Mouse (Mus musculus): ENCODE measurements around the gene Lpcat4. TPM values are rescaled to one million over a fixed set of nuclear protein-coding genes. Genes with fewer than 3 reads are reported as not detected.
"Not testable (repeated sequence)": the region's sequence is repeated elsewhere in the genome, so short reads cannot be mapped to it uniquely, and the experiment has no call there.

Lpcat4 gene
- polyA plus RNA-seq, 1 experiment from 2014 or later = 27.4 TPM

DNA sequence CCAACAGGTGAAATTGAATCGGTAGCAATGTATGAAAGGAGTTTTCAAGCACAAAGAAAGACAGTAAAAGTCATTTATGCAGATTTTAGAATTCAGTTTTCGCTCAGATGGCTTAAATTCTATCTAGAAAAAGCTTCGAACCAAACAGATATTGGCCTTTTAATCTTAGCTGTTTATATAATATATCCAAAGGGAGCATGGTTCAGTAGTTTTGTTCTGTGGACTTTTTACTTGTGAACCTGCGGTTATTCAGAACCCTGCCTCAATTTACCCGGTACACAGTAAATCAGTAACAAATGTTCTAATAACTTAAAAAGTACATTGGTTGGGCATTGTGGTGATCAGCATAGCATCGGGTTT, 45.7 kb downstream of the Lpcat4 start:
- no peak for ATAC-seq (ENCODE audit: low FRiP score, low read depth)

DNA sequence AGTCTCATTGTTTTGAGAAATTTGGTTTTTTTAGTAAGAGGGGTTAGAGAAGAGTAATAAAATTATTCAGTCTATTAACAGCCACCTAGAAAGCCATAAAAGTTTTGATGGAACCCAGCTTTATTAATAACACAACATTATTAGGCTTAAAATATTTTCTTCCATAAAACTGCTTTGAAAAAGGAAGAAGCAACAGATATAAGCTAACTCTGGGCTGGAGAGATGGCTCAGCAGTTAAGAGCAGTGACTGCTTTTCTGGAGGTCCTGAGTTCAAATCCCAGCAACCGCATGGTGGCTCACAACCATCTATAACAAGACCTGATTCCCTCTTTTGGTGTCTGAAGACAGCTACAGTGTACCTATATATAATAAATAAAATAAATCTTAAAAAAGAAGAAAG, 46.8 kb downstream of the Lpcat4 start:
- 95% methylated on average over 1 of the region's 1 CpGs for WGBS
- not testable (repeated sequence) for H3K4me2 ChIP-seq; H3K9ac ChIP-seq; H3K27ac ChIP-seq (replicated peaks); H3K9me3 ChIP-seq; ATAC-seq (ENCODE audit: low FRiP score, low read depth); H3K27me3 ChIP-seq; H3K36me3 ChIP-seq; H3K4me3 ChIP-seq
- peaks cover 13% of the 10 kb centered on the region for H3K4me1 ChIP-seq (replicated peaks)

More for the DNA sequence above, 45.7 kb downstream of the Lpcat4 start:
- H3K9ac ChIP-seq = no peak overlapping the region
- H3K4me3 ChIP-seq = peak overlapping the region; percentile 38
- no peaks in the 10 kb centered on the region for H3K9me3 ChIP-seq
- no peaks in the 10 kb centered on the region for H3K27me3 ChIP-seq
- H3K4me1 ChIP-seq (replicated peaks) = peaks cover 13% of the 10 kb centered on the region
- no peaks in the 10 kb centered on the region for H3K36me3 ChIP-seq
- peak overlapping the region; percentile 73 for H3K4me2 ChIP-seq
- no peak overlapping the region for H3K27ac ChIP-seq (replicated peaks)
- 62% methylated on average over 6 of the region's 6 CpGs for WGBS

DNA sequence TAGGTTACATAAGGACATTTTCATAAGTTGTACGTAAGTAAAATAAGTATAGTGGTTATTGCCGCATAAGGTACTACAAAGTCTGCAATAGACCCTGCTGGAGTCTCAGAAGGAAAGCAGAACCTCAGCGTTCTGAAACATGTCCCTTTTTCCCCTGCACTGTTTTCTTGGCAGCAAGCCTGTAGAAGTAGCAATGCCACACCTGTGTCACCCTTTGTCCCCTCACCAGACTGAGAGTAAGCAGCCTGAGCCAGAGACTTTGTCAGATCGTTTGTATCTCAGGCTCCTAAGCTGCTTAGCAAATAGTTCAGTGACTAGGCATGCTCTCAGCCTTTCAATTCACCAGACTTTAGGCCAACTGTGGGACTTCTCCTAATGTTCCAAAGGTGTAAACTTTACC, 47.8 kb downstream of the Lpcat4 start:
- Histone ChIP-seq H3K9ac (no peak overlapping the region), H3K27me3 (no peaks in the 10 kb centered on the region), H3K9me3 (no peaks in the 10 kb centered on the region), H3K4me1 (replicated peaks) (peaks cover 13% of the 10 kb centered on the region), H3K27ac (replicated peaks) (no peak overlapping the region), H3K36me3 (no peaks in the 10 kb centered on the region), H3K4me3 (no peak overlapping the region), H3K4me2 (no peak overlapping the region)
- WGBS = 75% methylated on average over 4 of the region's 4 CpGs
- ATAC-seq (ENCODE audit: low FRiP score, low read depth) = no peak

DNA sequence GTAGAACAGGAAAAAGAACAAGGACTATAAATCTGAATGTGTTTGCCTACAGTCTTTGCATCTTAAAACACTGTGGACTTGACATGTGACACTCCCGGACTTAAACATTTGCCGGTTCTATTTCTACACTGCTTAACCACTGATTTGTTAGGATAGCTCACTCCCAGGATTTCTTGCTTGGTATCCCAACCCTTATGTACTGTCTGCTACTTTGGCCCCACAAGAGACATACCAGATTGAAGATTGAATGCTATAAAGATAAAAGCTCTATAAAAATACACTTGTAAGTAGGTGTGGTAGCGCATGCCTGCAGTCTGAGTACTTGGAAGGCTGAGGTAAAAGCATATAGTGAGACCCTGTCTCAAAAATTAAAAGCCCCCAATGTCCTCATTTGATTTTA, 50.2 kb downstream of the Lpcat4 start:
- 96% methylated on average over 3 of the region's 3 CpGs for WGBS
- no peaks in the 10 kb centered on the region for H3K27me3 ChIP-seq
- no peaks in the 10 kb centered on the region for H3K9me3 ChIP-seq
- no peak for ATAC-seq (ENCODE audit: low FRiP score, low read depth)
- H3K36me3 ChIP-seq = no peaks in the 10 kb centered on the region
- H3K4me3 ChIP-seq = no peak overlapping the region
- H3K27ac ChIP-seq (replicated peaks) = no peak overlapping the region
- no peak overlapping the region for H3K4me2 ChIP-seq
- H3K4me1 ChIP-seq (replicated peaks) = peaks cover 7% of the 10 kb centered on the region
- no peak overlapping the region for H3K9ac ChIP-seq

DNA sequence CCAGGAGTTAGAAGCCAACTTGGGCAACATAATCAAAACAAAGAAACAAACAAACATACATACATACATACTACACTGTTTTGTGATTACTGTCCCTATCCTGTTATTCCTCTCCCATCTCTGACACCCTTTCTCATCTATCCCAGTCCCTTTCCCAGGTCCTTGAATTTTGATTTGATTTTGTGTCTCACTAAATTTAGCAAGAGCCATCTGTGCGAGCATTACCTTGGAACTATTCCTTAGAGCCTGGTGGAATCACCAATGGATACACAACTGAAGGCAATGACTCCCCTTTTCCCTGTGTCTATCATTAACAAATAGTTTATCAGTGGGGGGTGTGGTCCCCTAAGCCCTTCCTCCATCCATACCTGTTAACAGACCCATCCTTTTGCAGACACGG, 53.6 kb downstream of the Lpcat4 start:
- no peak overlapping the region for H3K9ac ChIP-seq
- no peak overlapping the region for H3K27ac ChIP-seq (replicated peaks)
- H3K4me3 ChIP-seq = no peak overlapping the region
- H3K27me3 ChIP-seq = no peaks in the 10 kb centered on the region
- ATAC-seq (ENCODE audit: low FRiP score, low read depth) = no peak
- no peak overlapping the region for H3K4me2 ChIP-seq
- no peaks in the 10 kb centered on the region for H3K9me3 ChIP-seq
- no peaks in the 10 kb centered on the region for H3K36me3 ChIP-seq
- 93% methylated on average over 2 of the region's 2 CpGs for WGBS
- no peaks in the 10 kb centered on the region for H3K4me1 ChIP-seq (replicated peaks)

DNA sequence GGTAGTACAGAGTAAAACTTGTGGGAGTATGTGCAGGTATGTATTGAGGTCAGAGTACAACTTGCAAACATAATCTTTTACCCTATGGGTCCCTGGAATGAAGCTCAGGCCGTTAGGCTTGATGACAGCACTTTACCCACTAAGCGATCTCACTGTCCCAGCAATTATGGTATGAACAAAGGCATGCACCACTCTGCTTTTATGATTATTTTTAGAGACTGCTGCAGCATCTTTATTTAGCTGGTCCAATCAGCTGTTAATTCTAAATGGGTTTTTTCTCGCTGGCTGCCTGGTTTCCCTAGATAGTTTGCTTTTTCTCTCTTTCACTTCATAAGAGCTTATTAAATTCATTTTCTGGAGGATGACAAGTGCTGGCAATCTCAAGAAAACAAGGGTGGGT, 56.9 kb downstream of the Lpcat4 start:
- Histone ChIP-seq H3K36me3 (no peaks in the 10 kb centered on the region), H3K27ac (replicated peaks) (peak overlapping the region; percentile 20; the same call in 1 of the 2 replicates), H3K9ac (no peak overlapping the region), H3K4me3 (no peak overlapping the region), H3K4me1 (replicated peaks) (no peaks in the 10 kb centered on the region), H3K4me2 (no peak overlapping the region), H3K9me3 (no peaks in the 10 kb centered on the region), H3K27me3 (no peaks in the 10 kb centered on the region)
- WGBS = 68% methylated on average over 3 of the region's 3 CpGs
- no peak for ATAC-seq (ENCODE audit: low FRiP score, low read depth)

Other genes with a start within 250 kb of the Lpcat4 start
- gene Olfr1309, start 249.2 kb upstream of the Lpcat4 start, polyA plus RNA-seq (2015; fragmentation: Nextera tagmentation; extraction: Ambion mirVana) = not detected in 2 replicates
- gene Olfr1310, start 226.8 kb upstream of the Lpcat4 start, polyA plus RNA-seq (2015; fragmentation: Nextera tagmentation; extraction: Ambion mirVana) = not detected in 2 replicates
- gene Olfr1311, start 215.1 kb upstream of the Lpcat4 start, polyA plus RNA-seq (2015; fragmentation: Nextera tagmentation; extraction: Ambion mirVana) = not detected in 2 replicates
- not detected in 2 replicates for gene Olfr1312, start 189.2 kb upstream of the Lpcat4 start, polyA plus RNA-seq (2015; fragmentation: Nextera tagmentation; extraction: Ambion mirVana)
- gene Olfr1313, start 161.6 kb upstream of the Lpcat4 start, polyA plus RNA-seq (2015; fragmentation: Nextera tagmentation; extraction: Ambion mirVana) = not detected in 2 replicates
- gene Olfr1314, start 142.7 kb upstream of the Lpcat4 start, polyA plus RNA-seq (2015; fragmentation: Nextera tagmentation; extraction: Ambion mirVana) = 0.05 TPM in 1 of 2 replicates, not detected in the other
- gene Olfr1315-ps1, start 124.0 kb upstream of the Lpcat4 start, polyA plus RNA-seq (2015; fragmentation: Nextera tagmentation; extraction: Ambion mirVana) = not detected in 2 replicates
- not detected in 2 replicates for gene Olfr1316, start 104.5 kb upstream of the Lpcat4 start, polyA plus RNA-seq (2015; fragmentation: Nextera tagmentation; extraction: Ambion mirVana)
- gene Olfr1317, start 99.1 kb upstream of the Lpcat4 start, polyA plus RNA-seq (2015; fragmentation: Nextera tagmentation; extraction: Ambion mirVana) = not detected in 2 replicates
- 0.07 and 0.16 TPM in 2 replicates for gene Olfr1318, start 85.3 kb upstream of the Lpcat4 start, polyA plus RNA-seq (2015; fragmentation: Nextera tagmentation; extraction: Ambion mirVana)
- 0.04 and 0.05 TPM in 2 replicates for gene Nutm1, start 19.8 kb downstream of the Lpcat4 start, polyA plus RNA-seq (2015; fragmentation: Nextera tagmentation; extraction: Ambion mirVana)
- 180 and 199 TPM in 2 replicates for gene Nop10, start 22.5 kb downstream of the Lpcat4 start, polyA plus RNA-seq (2015; fragmentation: Nextera tagmentation; extraction: Ambion mirVana)
- 16.4 and 16.9 TPM in 2 replicates for gene Slc12a6, start 26.4 kb downstream of the Lpcat4 start, polyA plus RNA-seq (2015; fragmentation: Nextera tagmentation; extraction: Ambion mirVana)
- gene Gm21985, start 26.8 kb downstream of the Lpcat4 start, polyA plus RNA-seq (2015; fragmentation: Nextera tagmentation; extraction: Ambion mirVana) = not detected in 2 replicates
- gene Emc4, start 128.6 kb downstream of the Lpcat4 start, polyA plus RNA-seq (2015; fragmentation: Nextera tagmentation; extraction: Ambion mirVana) = 198 and 201 TPM in 2 replicates
- gene Katnbl1, start 139.7 kb downstream of the Lpcat4 start, polyA plus RNA-seq (2015; fragmentation: Nextera tagmentation; extraction: Ambion mirVana) = 29.8 and 30.6 TPM in 2 replicates
- 22.1 and 22.9 TPM in 2 replicates for gene Emc7, start 215.5 kb downstream of the Lpcat4 start, polyA plus RNA-seq (2015; fragmentation: Nextera tagmentation; extraction: Ambion mirVana)
- gene Chrm5, start 241.3 kb downstream of the Lpcat4 start, polyA plus RNA-seq (2015; fragmentation: Nextera tagmentation; extraction: Ambion mirVana) = 0.84 and 0.93 TPM in 2 replicates